In the genomic region with DNA sequence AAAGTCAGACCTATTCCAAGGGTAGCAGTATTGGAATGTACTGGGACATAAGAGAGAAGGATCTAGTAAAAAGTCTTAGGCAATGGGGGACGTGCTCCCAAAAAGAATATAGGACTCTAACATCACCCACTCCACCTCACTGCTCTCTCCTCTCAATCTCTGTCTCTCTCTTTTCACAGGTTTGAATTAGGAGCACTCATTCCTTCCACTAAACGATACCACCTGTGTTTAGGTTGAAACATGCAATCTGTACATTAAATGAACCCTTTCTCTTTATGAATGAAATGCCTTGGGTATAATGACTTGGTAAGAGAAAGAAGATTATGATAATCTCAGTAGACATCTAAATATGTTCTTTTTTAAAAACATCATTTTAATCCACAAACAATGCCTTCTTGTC, we compare ENCODE assay signal across 20 mouse cellular contexts.
"Had no signal": no experiment of that assay in that cellular context is flagged by ENCODE, and none has a peak within 500 bp of the region (broad histone marks: within the 10 kb centered on the region; RNA-seq: fewer than 3 reads in every experiment).

No protein-coding gene starts in this region.

- H3K4me2 ChIP-seq: lung, embryonic 15.5 days; midbrain, embryonic 11.5 days; midbrain, embryonic 13.5 days; midbrain, embryonic 15.5 days; neural tube, embryonic 13.5 days; neural tube, embryonic 15.5 days had no signal

- DNase-seq: liver, postnatal 0 days; lung, adult 2 months; lung, postnatal 14 days; lung, postnatal 36 days; right cerebral cortex, adult 18-20 months; right cerebral cortex, postnatal 25 days; right cerebral cortex, postnatal 4 days; spleen, adult 18-20 months; thymus, adult 18-20 months; thymus, postnatal 14 days; thymus, postnatal 36 days had no signal

- ATAC-seq: liver, postnatal 0 days; lung, postnatal 0 days; midbrain, embryonic 13.5 days; midbrain, embryonic 15.5 days had no signal

- H3K36me3 ChIP-seq: lung, embryonic 15.5 days; midbrain, embryonic 13.5 days; midbrain, embryonic 15.5 days; neural tube, embryonic 13.5 days; neural tube, embryonic 15.5 days had no signal

- H3K27ac ChIP-seq: lung, embryonic 15.5 days; macrophage; midbrain, embryonic 13.5 days; midbrain, embryonic 15.5 days; neural tube, embryonic 13.5 days; neural tube, embryonic 15.5 days had no signal

- H3K9ac ChIP-seq: liver, postnatal 0 days; lung, embryonic 15.5 days; midbrain, embryonic 13.5 days; midbrain, embryonic 15.5 days; neural tube, embryonic 13.5 days; neural tube, embryonic 15.5 days had no signal

- H3K4me3 ChIP-seq: lung, embryonic 15.5 days; megakaryocyte, embryonic 14.5 days; midbrain, embryonic 13.5 days; midbrain, embryonic 15.5 days; neural tube, embryonic 13.5 days; neural tube, embryonic 15.5 days had no signal

- H3K9me3 ChIP-seq: lung, embryonic 15.5 days; midbrain, embryonic 13.5 days; midbrain, embryonic 15.5 days; neural tube, embryonic 13.5 days; neural tube, embryonic 15.5 days had no signal

- H3K4me1 ChIP-seq: lung, embryonic 15.5 days; megakaryocyte, embryonic 14.5 days; midbrain, embryonic 13.5 days; midbrain, embryonic 15.5 days; neural tube, embryonic 15.5 days had no signal

- H3K27me3 ChIP-seq: lung, embryonic 15.5 days; megakaryocyte, embryonic 14.5 days; midbrain, embryonic 13.5 days; midbrain, embryonic 15.5 days; neural tube, embryonic 13.5 days; neural tube, embryonic 15.5 days had no signal
